Mouse (Mus musculus): ENCODE results near the gene Tas2r121. TPM values are rescaled to one million over a fixed set of nuclear protein-coding genes. Genes with fewer than 3 reads are reported as not detected.
"Not testable (repeated sequence)": the region's sequence is repeated elsewhere in the genome, so short reads cannot be mapped to it uniquely, and the experiment has no call there.

The Tas2r121 gene
- total RNA-seq (2014; rRNA removed), result not detected in 2 replicates
- polyA plus RNA-seq (2015; fragmentation: Nextera tagmentation; extraction: Ambion mirVana), result not detected in 2 replicates

DNA sequence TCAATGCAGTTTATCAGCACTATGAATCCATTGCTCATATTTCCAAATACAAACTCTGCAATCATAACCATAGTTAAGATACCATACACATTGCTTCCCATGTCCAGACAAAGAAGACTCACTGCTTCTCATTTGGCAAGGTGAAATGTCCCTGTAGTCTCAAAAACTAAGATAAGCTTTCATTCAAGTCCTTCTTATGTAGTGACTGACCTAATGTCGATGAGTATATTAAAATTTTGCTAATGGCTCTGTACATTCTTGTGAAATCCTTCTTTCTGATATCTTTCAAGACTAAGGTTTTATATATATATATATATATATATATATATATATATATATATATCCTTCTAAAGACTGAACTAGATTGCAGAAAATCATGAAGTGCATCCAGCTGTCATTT lies at the start of gene Tas2r121:
Gene Tas2r121 (minus strand): TSS at position 101 of the 400 bp plus-strand sequence.
- H3K27me3 ChIP-seq (ENCODE audit: insufficient read depth, low read length), result no peaks in the 10 kb centered on the region
- TF ChIP-seq CTCF (IDR thresholded peaks at IDR 0.05; ENCODE audit: low read depth), result no peak
- ATAC-seq (no peak), DNase-seq (ENCODE audit: low spot score) (no peak)
- no peaks in the 10 kb centered on the region for H3K4me1 ChIP-seq (ENCODE audit: insufficient read depth, low read length)
- no peaks in the 10 kb centered on the region for H3K36me3 ChIP-seq (ENCODE audit: insufficient read depth, low read length)
- no peak within 1 kb of the TSS for H3K9ac ChIP-seq (replicated peaks; ENCODE audit: low read length)
- 0 out of 2 replicates have a peak, but pooled peaks cover 2% of the 10 kb centered on the region for H3K9me3 ChIP-seq (ENCODE audit: low read length)
- H3K4me3 ChIP-seq (ENCODE audit: low read length), result no peak within 1 kb of the TSS
- H3K27ac ChIP-seq, result no peak within 1 kb of the TSS
- 73% methylated on average over 1 of the region's 1 CpGs for WGBS
- H3K4me2 ChIP-seq (ENCODE audit: low read depth, low read length), result no peak within 1 kb of the TSS

DNA sequence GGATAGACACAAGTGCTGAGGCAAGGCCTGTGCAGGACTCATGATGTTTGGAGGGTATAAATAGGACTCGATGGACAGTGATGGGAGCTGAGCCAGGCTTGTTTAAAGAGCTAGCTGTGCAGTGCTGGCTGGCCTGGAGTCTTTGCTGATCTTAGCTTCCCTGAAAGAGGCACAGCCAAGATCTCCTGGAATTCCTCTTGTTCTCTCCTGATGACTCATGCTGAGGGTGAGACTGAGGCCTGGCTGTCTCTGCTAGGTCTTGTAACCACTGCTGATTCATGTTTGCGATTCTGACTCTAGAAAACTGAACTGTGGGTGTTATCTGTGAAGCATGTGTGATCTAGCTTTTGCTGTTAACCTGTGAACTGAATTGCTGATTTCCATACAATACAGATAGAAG lies 49.4 kb upstream of the Tas2r121 start:
- no peaks in the 10 kb centered on the region for H3K4me1 ChIP-seq (ENCODE audit: insufficient read depth, low read length)
- H3K4me3 ChIP-seq (ENCODE audit: low read length), result no peak overlapping the region
- no peak for ATAC-seq
- H3K4me2 ChIP-seq (ENCODE audit: low read depth, low read length), result no peak overlapping the region
- DNase-seq (ENCODE audit: low spot score), result no peak
- no peak overlapping the region for H3K9ac ChIP-seq (replicated peaks; ENCODE audit: low read length)
- no peak overlapping the region for H3K27ac ChIP-seq
- 86% methylated on average over 2 of the region's 2 CpGs for WGBS
- no peaks in the 10 kb centered on the region for H3K36me3 ChIP-seq (ENCODE audit: insufficient read depth, low read length)
- no peak for TF ChIP-seq CTCF (IDR thresholded peaks at IDR 0.05; ENCODE audit: low read depth)
- 0 out of 2 replicates have a peak, but pooled peaks cover 2% of the 10 kb centered on the region for H3K9me3 ChIP-seq (ENCODE audit: low read length)
- no peaks in the 10 kb centered on the region for H3K27me3 ChIP-seq (ENCODE audit: insufficient read depth, low read length)

DNA sequence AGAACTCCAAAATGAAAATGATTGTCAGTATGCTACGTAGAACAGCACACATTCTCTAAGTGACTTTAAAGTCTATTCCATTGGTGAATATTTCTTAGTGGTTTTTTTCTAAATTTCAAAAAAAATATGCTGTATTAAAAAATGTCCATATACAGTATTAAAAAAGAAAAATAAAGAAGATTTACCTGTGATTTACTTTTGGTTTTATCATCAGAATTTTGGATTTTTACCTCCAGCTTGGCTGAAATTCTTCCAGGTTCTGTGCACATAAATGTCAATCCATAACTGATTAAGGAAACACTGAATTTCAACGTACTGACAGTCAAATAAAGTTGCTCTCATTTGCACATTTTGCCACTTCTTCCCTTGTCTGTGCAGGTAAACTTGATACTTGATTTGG lies 37.1 kb upstream of the Tas2r121 start, which contains the start of gene Tas2r115:
Gene Tas2r115 (minus strand): TSS at position 101 of the 400 bp plus-strand sequence.
- Histone ChIP-seq H3K9ac (replicated peaks; ENCODE audit: low read length) (no peak within 1 kb of the TSS), H3K27ac (no peak within 1 kb of the TSS), H3K27me3 (ENCODE audit: insufficient read depth, low read length) (no peaks in the 10 kb centered on the region), H3K9me3 (ENCODE audit: low read length) (no peaks in the 10 kb centered on the region), H3K36me3 (ENCODE audit: insufficient read depth, low read length) (no peaks in the 10 kb centered on the region), H3K4me3 (ENCODE audit: low read length) (no peak within 1 kb of the TSS), H3K4me2 (ENCODE audit: low read depth, low read length) (no peak within 1 kb of the TSS), H3K4me1 (ENCODE audit: insufficient read depth, low read length) (no peaks in the 10 kb centered on the region)
- TF ChIP-seq CTCF (IDR thresholded peaks at IDR 0.05; ENCODE audit: low read depth), result no peak
- ATAC-seq, result no peak
- DNase-seq (ENCODE audit: low spot score), result no peak
- 72% methylated on average over 2 of the region's 2 CpGs for WGBS

DNA sequence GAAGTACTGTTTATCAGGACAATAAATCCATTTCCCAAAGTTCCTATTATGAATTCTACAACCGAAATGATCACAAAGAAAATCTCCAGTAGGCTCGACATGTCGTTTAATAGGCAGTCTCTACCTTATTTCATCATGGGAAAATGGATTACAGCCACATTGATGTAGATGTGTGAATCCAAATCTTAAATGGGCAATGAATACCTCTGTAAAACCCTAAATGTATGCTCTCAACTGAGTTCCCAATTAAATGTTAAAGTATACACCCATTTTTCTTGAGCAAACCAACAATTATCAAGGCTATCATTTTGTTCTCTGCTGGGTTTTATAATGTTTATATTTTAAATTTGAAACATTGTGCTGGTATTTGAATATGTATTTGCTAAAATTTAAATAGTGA lies 11.0 kb upstream of the Tas2r121 start, which contains the start of gene Tas2r122:
Gene Tas2r122 (minus strand): TSS at position 101 of the 400 bp plus-strand sequence.
- DNase-seq (ENCODE audit: low spot score), result no peak
- no peak for TF ChIP-seq CTCF (IDR thresholded peaks at IDR 0.05; ENCODE audit: low read depth)
- Histone ChIP-seq H3K4me1 (ENCODE audit: insufficient read depth, low read length) (no peaks in the 10 kb centered on the region), H3K4me3 (ENCODE audit: low read length) (no peak within 1 kb of the TSS), H3K9me3 (ENCODE audit: low read length) (0 out of 2 replicates have a peak, but pooled peaks cover 4% of the 10 kb centered on the region), H3K9ac (replicated peaks; ENCODE audit: low read length) (no peak within 1 kb of the TSS), H3K27me3 (ENCODE audit: insufficient read depth, low read length) (no peaks in the 10 kb centered on the region), H3K36me3 (ENCODE audit: insufficient read depth, low read length) (no peaks in the 10 kb centered on the region), H3K27ac (no peak within 1 kb of the TSS), H3K4me2 (ENCODE audit: low read depth, low read length) (no peak within 1 kb of the TSS)
- 76% methylated on average over 3 of the region's 3 CpGs for WGBS
- no peak for ATAC-seq

DNA sequence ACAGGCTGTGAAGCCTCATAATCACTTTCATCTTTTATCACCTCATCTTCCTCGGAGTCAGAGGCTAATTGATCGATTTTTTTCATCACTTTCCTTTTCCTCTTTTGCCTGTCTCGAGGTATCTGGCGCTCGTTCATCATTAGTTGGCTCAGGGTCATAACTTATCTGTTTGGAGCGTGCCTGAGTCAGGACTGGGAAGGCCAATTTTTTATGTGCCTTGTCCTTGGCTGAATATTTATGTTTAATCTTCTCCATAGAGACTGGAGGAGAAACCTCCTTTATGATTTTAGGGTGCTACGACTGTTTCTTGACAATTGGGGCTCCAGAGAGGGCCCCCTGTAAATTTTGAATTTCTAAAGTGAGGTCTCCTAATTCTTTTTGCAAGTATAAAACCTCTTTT lies 9.2 kb downstream of the Tas2r121 start:
- H3K9ac ChIP-seq (replicated peaks; ENCODE audit: low read length); H3K4me1 ChIP-seq (ENCODE audit: insufficient read depth, low read length); H3K27ac ChIP-seq; H3K4me3 ChIP-seq (ENCODE audit: low read length); H3K27me3 ChIP-seq (ENCODE audit: insufficient read depth, low read length); DNase-seq (ENCODE audit: low spot score); H3K4me2 ChIP-seq (ENCODE audit: low read depth, low read length); H3K9me3 ChIP-seq (ENCODE audit: low read length); H3K36me3 ChIP-seq (ENCODE audit: insufficient read depth, low read length); ATAC-seq: not testable (repeated sequence)
- 85% methylated on average over 7 of the region's 7 CpGs for WGBS

DNA sequence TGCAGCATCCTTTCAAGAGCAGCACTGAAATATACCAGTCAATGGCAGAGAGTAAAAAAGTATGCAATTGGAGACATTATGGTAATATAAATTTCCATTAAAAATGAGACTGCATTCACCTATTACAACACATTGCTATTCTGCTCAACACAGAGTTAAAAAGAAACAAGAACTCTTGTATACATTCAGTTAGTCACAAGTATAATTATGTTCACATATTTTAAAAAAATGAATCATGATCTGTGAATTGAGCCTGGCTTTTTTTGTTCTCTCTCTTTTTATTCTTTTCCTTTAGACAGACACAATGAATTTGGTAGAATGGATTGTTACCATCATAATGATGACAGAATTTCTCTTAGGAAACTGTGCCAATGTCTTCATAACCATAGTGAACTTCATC lies 44.2 kb downstream of the Tas2r121 start, which contains the start of gene Tas2r120:
Gene Tas2r120 (plus strand): TSS at position 301 of the 400 bp plus-strand sequence.
- H3K4me1 ChIP-seq (ENCODE audit: insufficient read depth, low read length), result no peaks in the 10 kb centered on the region
- DNase-seq (ENCODE audit: low spot score) (no peak), ATAC-seq (no peak)
- no peak within 1 kb of the TSS for H3K9ac ChIP-seq (replicated peaks; ENCODE audit: low read length)
- H3K4me3 ChIP-seq (ENCODE audit: low read length), result no peak within 1 kb of the TSS
- TF ChIP-seq CTCF (IDR thresholded peaks at IDR 0.05; ENCODE audit: low read depth), result no peak
- H3K4me2 ChIP-seq (ENCODE audit: low read depth, low read length), result no peak within 1 kb of the TSS
- H3K27me3 ChIP-seq (ENCODE audit: insufficient read depth, low read length), result no peaks in the 10 kb centered on the region
- H3K27ac ChIP-seq, result no peak within 1 kb of the TSS
- no peaks in the 10 kb centered on the region for H3K9me3 ChIP-seq (ENCODE audit: low read length)
- H3K36me3 ChIP-seq (ENCODE audit: insufficient read depth, low read length), result no peaks in the 10 kb centered on the region

DNA sequence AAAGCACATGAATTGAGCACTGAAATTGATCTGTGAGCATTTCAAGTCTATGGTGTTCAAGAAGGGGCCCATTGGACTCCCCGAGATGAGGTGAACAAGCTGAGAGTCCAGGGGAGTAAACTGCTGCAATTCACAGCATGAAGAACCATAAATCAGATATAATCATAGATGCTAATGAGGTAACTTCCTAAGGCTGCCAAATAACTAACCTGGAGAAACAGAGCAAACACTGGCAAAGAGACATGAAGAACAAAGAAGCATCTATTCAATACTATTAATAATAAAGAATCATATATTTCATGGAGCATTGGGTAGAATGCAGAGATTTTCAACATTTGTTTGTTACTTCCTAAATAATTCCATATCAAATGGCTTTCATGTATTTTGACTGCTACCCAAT lies 49.4 kb downstream of the Tas2r121 start, which contains the start of gene A630073D07Rik:
Gene A630073D07Rik (minus strand): TSS at position 101 of the 400 bp plus-strand sequence.
- H3K4me3 ChIP-seq (ENCODE audit: low read length), result no peak within 1 kb of the TSS
- H3K4me2 ChIP-seq (ENCODE audit: low read depth, low read length), result no peak within 1 kb of the TSS
- DNase-seq (ENCODE audit: low spot score) (no peak), ATAC-seq (no peak)
- H3K9me3 ChIP-seq (ENCODE audit: low read length), result no peaks in the 10 kb centered on the region
- H3K36me3 ChIP-seq (ENCODE audit: insufficient read depth, low read length), result no peaks in the 10 kb centered on the region
- WGBS, result 71% methylated on average over 1 of the region's 1 CpGs
- no peaks in the 10 kb centered on the region for H3K4me1 ChIP-seq (ENCODE audit: insufficient read depth, low read length)
- no peaks in the 10 kb centered on the region for H3K27me3 ChIP-seq (ENCODE audit: insufficient read depth, low read length)
- H3K9ac ChIP-seq (replicated peaks; ENCODE audit: low read length), result no peak within 1 kb of the TSS
- no peak for TF ChIP-seq CTCF (IDR thresholded peaks at IDR 0.05; ENCODE audit: low read depth)
- H3K27ac ChIP-seq, result no peak within 1 kb of the TSS

Other genes with a start within 250 kb of the Tas2r121 start
- gene Prh1, start 131.2 kb downstream of the Tas2r121 start, total RNA-seq (2014; rRNA removed), result not detected in 2 replicates
- gene Prh1, start 131.2 kb downstream of the Tas2r121 start, polyA plus RNA-seq (2015; fragmentation: Nextera tagmentation; extraction: Ambion mirVana), result not detected in 2 replicates
- not detected in 2 replicates for gene Prp2, start 105.1 kb downstream of the Tas2r121 start, total RNA-seq (2014; rRNA removed)
- gene Prp2, start 105.1 kb downstream of the Tas2r121 start, polyA plus RNA-seq (2015; fragmentation: Nextera tagmentation; extraction: Ambion mirVana), result not detected in 2 replicates
- not detected in 2 replicates for gene A630073D07Rik, start 49.5 kb downstream of the Tas2r121 start, total RNA-seq (2014; rRNA removed)
- not detected in 2 replicates for gene A630073D07Rik, start 49.5 kb downstream of the Tas2r121 start, polyA plus RNA-seq (2015; fragmentation: Nextera tagmentation; extraction: Ambion mirVana)
- not detected in 2 replicates for gene Tas2r120, start 44.1 kb downstream of the Tas2r121 start, total RNA-seq (2014; rRNA removed)
- not detected in 2 replicates for gene Tas2r120, start 44.1 kb downstream of the Tas2r121 start, polyA plus RNA-seq (2015; fragmentation: Nextera tagmentation; extraction: Ambion mirVana)
- not detected in 2 replicates for gene Tas2r122, start 10.9 kb upstream of the Tas2r121 start, total RNA-seq (2014; rRNA removed)
- not detected in 2 replicates for gene Tas2r122, start 10.9 kb upstream of the Tas2r121 start, polyA plus RNA-seq (2015; fragmentation: Nextera tagmentation; extraction: Ambion mirVana)
- not detected in 2 replicates for gene Tas2r115, start 37.0 kb upstream of the Tas2r121 start, total RNA-seq (2014; rRNA removed)
- gene Tas2r115, start 37.0 kb upstream of the Tas2r121 start, polyA plus RNA-seq (2015; fragmentation: Nextera tagmentation; extraction: Ambion mirVana), result not detected in 2 replicates
- gene Tas2r124, start 53.7 kb upstream of the Tas2r121 start, total RNA-seq (2014; rRNA removed), result not detected in 2 replicates
- not detected in 2 replicates for gene Tas2r124, start 53.7 kb upstream of the Tas2r121 start, polyA plus RNA-seq (2015; fragmentation: Nextera tagmentation; extraction: Ambion mirVana)
- gene Tas2r102, start 61.1 kb upstream of the Tas2r121 start, total RNA-seq (2014; rRNA removed), result not detected in 2 replicates
- gene Tas2r102, start 61.1 kb upstream of the Tas2r121 start, polyA plus RNA-seq (2015; fragmentation: Nextera tagmentation; extraction: Ambion mirVana), result not detected in 2 replicates
- not detected in 2 replicates for gene Tas2r136, start 77.2 kb upstream of the Tas2r121 start, total RNA-seq (2014; rRNA removed)
- not detected in 2 replicates for gene Tas2r136, start 77.2 kb upstream of the Tas2r121 start, polyA plus RNA-seq (2015; fragmentation: Nextera tagmentation; extraction: Ambion mirVana)
- not detected in 2 replicates for gene Tas2r117, start 101.8 kb upstream of the Tas2r121 start, total RNA-seq (2014; rRNA removed)
- not detected in 2 replicates for gene Tas2r117, start 101.8 kb upstream of the Tas2r121 start, polyA plus RNA-seq (2015; fragmentation: Nextera tagmentation; extraction: Ambion mirVana)
- gene Tas2r123, start 146.1 kb upstream of the Tas2r121 start, total RNA-seq (2014; rRNA removed), result not detected in 2 replicates
- not detected in 2 replicates for gene Tas2r123, start 146.1 kb upstream of the Tas2r121 start, polyA plus RNA-seq (2015; fragmentation: Nextera tagmentation; extraction: Ambion mirVana)
- not detected in 2 replicates for gene Tas2r116, start 154.4 kb upstream of the Tas2r121 start, total RNA-seq (2014; rRNA removed)
- not detected in 2 replicates for gene Tas2r116, start 154.4 kb upstream of the Tas2r121 start, polyA plus RNA-seq (2015; fragmentation: Nextera tagmentation; extraction: Ambion mirVana)
- gene Tas2r110, start 167.0 kb upstream of the Tas2r121 start, total RNA-seq (2014; rRNA removed), result not detected in 2 replicates
- gene Tas2r110, start 167.0 kb upstream of the Tas2r121 start, polyA plus RNA-seq (2015; fragmentation: Nextera tagmentation; extraction: Ambion mirVana), result not detected in 2 replicates
- not detected in 2 replicates for gene Tas2r113, start 192.0 kb upstream of the Tas2r121 start, total RNA-seq (2014; rRNA removed)
- gene Tas2r113, start 192.0 kb upstream of the Tas2r121 start, polyA plus RNA-seq (2015; fragmentation: Nextera tagmentation; extraction: Ambion mirVana), result not detected in 2 replicates
- gene Tas2r125, start 208.6 kb upstream of the Tas2r121 start, total RNA-seq (2014; rRNA removed), result not detected in 2 replicates
- not detected in 2 replicates for gene Tas2r125, start 208.6 kb upstream of the Tas2r121 start, polyA plus RNA-seq (2015; fragmentation: Nextera tagmentation; extraction: Ambion mirVana)

Measured in hindbrain, postnatal 0 days (tissue).